ENCODE assay signal across 28 mouse cellular contexts in genomic region chr19:46834301-46834700, GRCm38 (mm10).
DNase-seq lines count a peak whose midpoint lies in the region; ATAC-seq and TF ChIP-seq lines count a peak whose summit lies in the region.
"Had no signal": no experiment of that assay in that cellular context is flagged by ENCODE, and none has a peak within 500 bp of the region (broad histone marks: within the 10 kb centered on the region; RNA-seq: fewer than 3 reads in every experiment).

No protein-coding gene starts in this region.

- no peak overlapping the region for H3K9ac ChIP-seq in forebrain, embryonic 13.5 days
- H3K9ac ChIP-seq: embryonic facial prominence, embryonic 15.5 days; forebrain, embryonic 15.5 days; hindbrain, embryonic 13.5 days; limb, embryonic 15.5 days; liver, embryonic 14.5 days; lung, embryonic 14.5 days; neural tube, embryonic 15.5 days had no signal

- DNase-seq in lung, postnatal 25 days (ENCODE audit: low spot score), result peak; percentile 13
- no peak for DNase-seq in lung, postnatal 14 days
- peak; percentile 54 to 66 for DNase-seq in left cerebral cortex, postnatal 14 days (ENCODE audit: low spot score in 2 of 2)
- DNase-seq in right cerebral cortex, postnatal 14 days, result peak; percentile 28
- DNase-seq in layer of hippocampus, postnatal 25 days (ENCODE audit: extremely low spot score in 1 of 2, low spot score in 1 of 2), result no peak
- no peak for DNase-seq in kidney, adult 2 months
- DNase-seq: adrenal gland, postnatal 10 days; cerebellum, adult 11 months; cerebellum, adult 9-11 months; gastrocnemius, postnatal 36 days; heart, adult 2 months; kidney, adult 18-20 months; layer of hippocampus, adult 9-11 months; lung, embryonic 14.5 days; thymus, postnatal 25 days had no signal

- no peak overlapping the region for H3K4me3 ChIP-seq in forebrain, embryonic 13.5 days
- no peak overlapping the region for H3K4me3 ChIP-seq in kidney, adult 2 months (ENCODE audit: insufficient read depth, low read depth, low read length)
- H3K4me3 ChIP-seq: embryonic facial prominence, embryonic 15.5 days; forebrain, embryonic 15.5 days; heart, adult 2 months; hindbrain, embryonic 13.5 days; limb, embryonic 15.5 days; midbrain, embryonic 10.5 days; neural tube, embryonic 15.5 days had no signal

- peak; percentile 90 for ATAC-seq in frontal cortex, adult (ENCODE audit: low TSS enrichment)
- no peak for ATAC-seq in forebrain, embryonic 13.5 days
- ATAC-seq: forebrain, embryonic 15.5 days; inflammation-experienced regulatory T-cells, adult 6 months; Patski had no signal

- no peaks in the 10 kb centered on the region for H3K27me3 ChIP-seq in forebrain, embryonic 13.5 days
- H3K27me3 ChIP-seq in kidney, adult 2 months (replicated peaks; ENCODE audit: control insufficient read depth, insufficient read depth, low read length), result no peaks in the 10 kb centered on the region
- H3K27me3 ChIP-seq: embryonic facial prominence, embryonic 15.5 days; forebrain, embryonic 15.5 days; hindbrain, embryonic 13.5 days; limb, embryonic 15.5 days; neural tube, embryonic 15.5 days; Patski had no signal

- no peak overlapping the region for H3K27ac ChIP-seq in forebrain, embryonic 13.5 days
- no peak overlapping the region for H3K27ac ChIP-seq in kidney, adult 2 months (ENCODE audit: insufficient read depth, low read depth, low read length)
- H3K27ac ChIP-seq: embryonic facial prominence, embryonic 15.5 days; forebrain, embryonic 15.5 days; heart, adult 2 months; hindbrain, embryonic 13.5 days; kidney, postnatal 0 days; limb, embryonic 15.5 days; liver, embryonic 14.5 days; midbrain, embryonic 10.5 days; neural tube, embryonic 15.5 days had no signal

- no peak for TF ChIP-seq CTCF in kidney, adult 2 months (conservative IDR thresholded peaks at IDR 0.05; ENCODE audit: insufficient read depth, insufficient read length, low read depth, low read length)

- intact Hi-C loops in left cerebral cortex, postnatal 14 days (cut with DNase I), result no loop called here

- 90% methylated on average over 5 of the region's 5 CpGs for WGBS in forebrain, embryonic 13.5 days
- 70% methylated on average over 5 of the region's 5 CpGs for WGBS in kidney, adult 2 months

- 0 out of 2 replicates have a peak, but pooled peaks cover 4% of the 10 kb centered on the region for H3K4me1 ChIP-seq in forebrain, embryonic 13.5 days
- H3K4me1 ChIP-seq in kidney, adult 2 months (ENCODE audit: control insufficient read depth, insufficient read depth, low read length), result no peaks in the 10 kb centered on the region
- H3K4me1 ChIP-seq: embryonic facial prominence, embryonic 15.5 days; forebrain, embryonic 15.5 days; limb, embryonic 15.5 days; neural tube, embryonic 15.5 days had no signal

- no peaks in the 10 kb centered on the region for H3K9me3 ChIP-seq in forebrain, embryonic 13.5 days (replicated peaks)
- H3K9me3 ChIP-seq: embryonic facial prominence, embryonic 15.5 days; forebrain, embryonic 15.5 days; G1E; hindbrain, embryonic 13.5 days; limb, embryonic 15.5 days; midbrain, embryonic 10.5 days; neural tube, embryonic 15.5 days had no signal

- H3K36me3 ChIP-seq in forebrain, embryonic 13.5 days (ENCODE audit: poor library complexity, severe bottlenecking), result no peaks in the 10 kb centered on the region
- no peaks in the 10 kb centered on the region for H3K36me3 ChIP-seq in kidney, adult 2 months (ENCODE audit: control insufficient read depth, insufficient read depth, low read length)
- H3K36me3 ChIP-seq: embryonic facial prominence, embryonic 15.5 days; forebrain, embryonic 15.5 days; hindbrain, embryonic 13.5 days; limb, embryonic 15.5 days; midbrain, embryonic 10.5 days; neural tube, embryonic 15.5 days had no signal

- TF ChIP-seq POLR2A in kidney, adult 2 months (IDR thresholded peaks at IDR 0.05; ENCODE audit: low read depth, low read length), result no peak

- no peak overlapping the region for H3K4me2 ChIP-seq in forebrain, embryonic 13.5 days
- H3K4me2 ChIP-seq: embryonic facial prominence, embryonic 15.5 days; forebrain, embryonic 15.5 days; hindbrain, embryonic 13.5 days; limb, embryonic 15.5 days; lung, embryonic 14.5 days; neural tube, embryonic 15.5 days had no signal

Comparison
In these comparisons a context has a peak if more than half of its experiments do, and no peak if none do; other contexts are left out.
1. DNase-seq: peak in lung, postnatal 25 days (single experiment), left cerebral cortex, postnatal 14 days (2 of 2) and right cerebral cortex, postnatal 14 days (single experiment); none in lung, postnatal 14 days (single experiment), layer of hippocampus, postnatal 25 days (0 of 2) and kidney, adult 2 months (single experiment).